Mouse (Mus musculus): Measurements from ENCODE around the gene Trp63. TPM values are rescaled to one million over a fixed set of nuclear protein-coding genes. Genes with fewer than 3 reads are reported as not detected.

Gene Trp63
- total RNA-seq (2023), result not detected

DNA sequence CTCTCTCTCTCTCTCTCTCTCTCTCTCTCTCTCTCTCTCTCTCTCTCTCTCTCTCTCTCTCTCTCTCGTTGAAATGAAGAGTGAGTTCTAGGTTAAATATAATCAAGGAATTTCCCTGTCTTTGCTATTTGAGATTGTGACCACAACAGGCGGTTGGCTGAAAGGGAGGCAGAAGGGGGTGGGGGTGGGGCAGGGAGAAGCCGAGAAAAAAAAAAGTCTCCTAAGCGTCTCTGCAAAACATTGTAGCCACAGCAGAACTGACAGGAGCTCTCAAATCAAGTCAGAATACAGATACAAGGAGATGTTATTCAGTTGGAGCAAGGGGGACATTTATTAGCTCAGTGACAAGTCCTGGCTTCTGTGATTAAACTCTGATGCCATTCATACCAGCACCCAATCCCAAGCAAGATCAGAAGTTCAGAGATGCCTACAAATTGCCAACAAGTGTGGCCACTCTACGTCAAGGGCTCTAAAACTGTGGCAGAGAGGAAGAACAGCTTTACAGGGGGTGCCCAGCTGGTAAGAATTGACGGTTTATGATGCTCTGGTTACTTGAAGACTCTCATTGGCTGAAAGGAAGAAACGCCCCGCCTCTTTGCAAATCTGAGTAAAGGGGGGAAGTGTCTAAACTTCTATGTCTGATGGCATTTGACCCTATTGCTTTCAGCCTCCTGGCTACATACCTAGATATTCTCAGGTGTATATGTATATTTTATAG, at the start of gene Trp63:
Trp63 (plus strand) TSS at position 233 of the 718 bp plus-strand sequence.

All from neutrophil, adult 59 days (primary cell).